Mouse (Mus musculus) hindbrain, embryonic 16.5 days (tissue): ENCODE results near the gene Lipk. TPM values are rescaled to one million over a fixed set of nuclear protein-coding genes. Genes with fewer than 3 reads are reported as not detected.

Source experiments
- ATAC-seq: fragments of 200-750 bp; cut with Nextera tagmentation; 2 replicates; pipeline ENCODE4 v1.8.0; 2017; ENCODE audit warnings: moderate TSS enrichment, moderate library complexity
- H3K27ac ChIP-seq: fragments of 300-500 bp; sonication (generic); 2 replicates; pipeline ENCODE4 v1.5.1; 2014; ENCODE audit warnings: low read depth, mild to moderate bottlenecking, control low read depth, low read length, moderate library complexity
- H3K27me3 ChIP-seq: fragments of 300-500 bp; sonication (generic); replicated peaks from 2 replicates; pipeline ENCODE4 v1.6.1; 2014; ENCODE audit warnings: low read length; ENCODE audit not compliant: control insufficient read depth, insufficient read depth
- H3K36me3 ChIP-seq: fragments of 300-500 bp; sonication (generic); 2 replicates; pipeline ENCODE4 v1.6.1; 2014; ENCODE audit warnings: mild to moderate bottlenecking, low read length, moderate library complexity, mixed read lengths; ENCODE audit not compliant: control insufficient read depth, insufficient read depth
- H3K4me1 ChIP-seq: fragments of 300-500 bp; sonication (generic); 2 replicates; pipeline ENCODE4 v1.6.1; 2014; ENCODE audit warnings: low read depth, low read length; ENCODE audit not compliant: control insufficient read depth, insufficient read depth
- H3K4me2 ChIP-seq: fragments of 300-500 bp; sonication (generic); 2 replicates; pipeline ENCODE4 v1.6.1; 2014; ENCODE audit warnings: mild to moderate bottlenecking, low read length, control low read depth, moderate library complexity
- H3K4me3 ChIP-seq: fragments of 300-500 bp; sonication (generic); 2 replicates; pipeline ENCODE4 v1.5.1; 2014; ENCODE audit warnings: mild to moderate bottlenecking, low read length, control low read depth, moderate library complexity
- H3K9ac ChIP-seq: fragments of 300-500 bp; sonication (generic); 2 replicates; pipeline ENCODE4 v1.6.1; 2014; ENCODE audit warnings: low read depth, mild to moderate bottlenecking, control low read depth, low read length, moderate library complexity
- H3K9me3 ChIP-seq: fragments of 300-500 bp; sonication (generic); 2 replicates; pipeline ENCODE4 v1.6.1; 2014; ENCODE audit warnings: mild to moderate bottlenecking, low read length, moderate library complexity; ENCODE audit not compliant: control insufficient read depth
- WGBS: fragments of 180-500 bp; shearing (Covaris S2); extraction: QIAGEN DNeasy Blood & Tissue Kit; methylation state at CpG from one replicate; pipeline ENCODE4 v1.1.7; 2014; 5-methylcytosine and 5-hydroxymethylcytosine counted together
- polyA plus RNA-seq: library from polyadenylated mRNA; unstranded; fragments of >200 nt; fragmentation: Nextera tagmentation; extraction: Ambion mirVana; gene quantifications from 2 replicates; pipeline ENCODE4 v1.2.1, GENCODE M21; 2015

The Lipk gene
- polyA plus RNA-seq = not detected in 2 replicates

- Histone ChIP-seq H3K4me1 (no peaks in the 10 kb centered on the region), H3K27ac (no peak within 1 kb of the TSS), H3K27me3 (no peaks in the 10 kb centered on the region), H3K36me3 (no peaks in the 10 kb centered on the region), H3K4me3 (no peak within 1 kb of the TSS), H3K9me3 (no peaks in the 10 kb centered on the region), H3K9ac (no peak within 1 kb of the TSS), H3K4me2 (no peak within 1 kb of the TSS)
- no peak for ATAC-seq
- WGBS = 92% methylated on average over 6 of the region's 6 CpGs
Measured at GRCm38 (mm10) chr19:34008002-34008401, at the start of gene Lipk. Gene Lipk (plus strand): TSS chr19:34008290.

- no peaks in the 10 kb centered on the region for H3K27me3 ChIP-seq
- H3K9ac ChIP-seq = no peak within 1 kb of the TSS
- no peak for ATAC-seq
Measured at GRCm38 (mm10) chr19:33960887-33961286, 47.2 kb upstream of the Lipk start, which contains the start of gene Lipf. Gene Lipf (plus strand): TSS chr19:33961187.

GRCm38 (mm10) chr19:33979007-33979406, 29.1 kb upstream of the Lipk start:
- no peak overlapping the region for H3K4me3 ChIP-seq
- no peaks in the 10 kb centered on the region for H3K27me3 ChIP-seq
- no peaks in the 10 kb centered on the region for H3K4me1 ChIP-seq
- H3K9ac ChIP-seq = no peak overlapping the region
- WGBS = 46% methylated on average over 3 of the region's 3 CpGs
- no peaks in the 10 kb centered on the region for H3K9me3 ChIP-seq
- ATAC-seq = no peak
- no peak overlapping the region for H3K27ac ChIP-seq
- no peak overlapping the region for H3K4me2 ChIP-seq
- H3K36me3 ChIP-seq = no peaks in the 10 kb centered on the region

More at GRCm38 (mm10) chr19:33960887-33961286, 47.2 kb upstream of the Lipk start, which contains the start of gene Lipf:
- H3K36me3 ChIP-seq = no peaks in the 10 kb centered on the region
- H3K9me3 ChIP-seq = no peaks in the 10 kb centered on the region
- H3K4me2 ChIP-seq = no peak within 1 kb of the TSS
- no peak within 1 kb of the TSS for H3K27ac ChIP-seq
- no peak within 1 kb of the TSS for H3K4me3 ChIP-seq
- H3K4me1 ChIP-seq = no peaks in the 10 kb centered on the region

DNA sequence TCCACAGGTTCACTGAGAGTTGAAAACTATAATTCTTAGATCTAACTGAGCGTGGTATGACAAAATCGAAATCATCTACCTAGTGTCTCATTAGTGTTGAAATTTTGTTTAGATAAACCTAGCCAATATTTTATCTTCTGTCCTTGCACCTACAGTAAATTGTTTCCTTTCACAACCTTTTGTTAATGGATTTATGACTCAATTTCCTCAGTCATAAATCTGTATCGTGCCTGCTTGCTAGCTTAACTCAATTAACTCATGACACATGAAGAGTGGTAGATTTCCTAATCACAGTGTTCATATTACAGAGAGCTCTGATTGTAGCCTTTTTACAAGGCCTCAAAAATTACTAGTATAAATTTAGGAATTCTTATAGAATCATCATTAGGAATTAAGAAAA, 25.0 kb upstream of the Lipk start:
- Histone ChIP-seq H3K9ac (no peak overlapping the region), H3K27ac (no peak overlapping the region), H3K27me3 (no peaks in the 10 kb centered on the region), H3K4me2 (no peak overlapping the region), H3K36me3 (no peaks in the 10 kb centered on the region), H3K9me3 (no peaks in the 10 kb centered on the region), H3K4me1 (no peaks in the 10 kb centered on the region), H3K4me3 (no peak overlapping the region)
- 89% methylated on average over 3 of the region's 3 CpGs for WGBS
- ATAC-seq = no peak

DNA sequence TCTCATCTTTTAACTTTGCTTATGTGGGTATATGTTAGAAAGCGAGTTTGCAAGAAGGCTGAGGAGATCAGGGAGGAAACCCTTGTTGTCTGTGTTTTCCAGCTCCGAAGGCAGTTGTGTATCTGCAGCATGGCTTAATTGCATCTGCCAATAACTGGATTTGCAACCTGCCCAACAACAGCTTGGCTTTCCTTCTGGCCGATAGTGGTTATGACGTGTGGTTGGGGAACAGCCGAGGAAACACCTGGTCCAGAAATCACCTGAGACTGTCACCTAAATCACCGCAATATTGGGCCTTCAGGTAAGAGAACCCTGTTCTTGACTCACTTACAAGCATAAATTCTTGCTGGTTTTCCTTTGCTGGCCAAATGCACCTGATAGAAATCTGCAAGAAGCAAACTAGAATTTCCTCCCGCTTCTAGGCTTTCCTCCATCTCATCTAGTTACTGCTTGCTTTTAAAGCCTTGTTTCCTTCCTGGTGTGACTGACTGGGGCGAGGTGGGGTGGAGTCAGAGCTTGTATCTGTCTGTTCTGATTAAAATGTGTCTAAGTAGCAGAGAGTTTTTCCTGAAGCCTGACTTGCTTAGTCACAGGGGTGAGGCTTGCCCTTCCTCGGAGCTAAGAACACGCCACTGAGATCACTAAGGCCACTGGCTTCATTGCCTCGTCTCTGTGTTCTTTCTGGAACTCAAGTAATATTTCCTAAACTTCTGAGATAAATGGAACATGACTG, 13.5 kb downstream of the Lipk start:
- 88% methylated on average over 11 of the region's 11 CpGs for WGBS
- ATAC-seq = no peak
- Histone ChIP-seq H3K4me1 (no peaks in the 10 kb centered on the region), H3K36me3 (no peaks in the 10 kb centered on the region), H3K9me3 (no peaks in the 10 kb centered on the region), H3K9ac (no peak overlapping the region), H3K27me3 (no peaks in the 10 kb centered on the region), H3K4me2 (no peak overlapping the region), H3K27ac (no peak overlapping the region), H3K4me3 (no peak overlapping the region)

DNA sequence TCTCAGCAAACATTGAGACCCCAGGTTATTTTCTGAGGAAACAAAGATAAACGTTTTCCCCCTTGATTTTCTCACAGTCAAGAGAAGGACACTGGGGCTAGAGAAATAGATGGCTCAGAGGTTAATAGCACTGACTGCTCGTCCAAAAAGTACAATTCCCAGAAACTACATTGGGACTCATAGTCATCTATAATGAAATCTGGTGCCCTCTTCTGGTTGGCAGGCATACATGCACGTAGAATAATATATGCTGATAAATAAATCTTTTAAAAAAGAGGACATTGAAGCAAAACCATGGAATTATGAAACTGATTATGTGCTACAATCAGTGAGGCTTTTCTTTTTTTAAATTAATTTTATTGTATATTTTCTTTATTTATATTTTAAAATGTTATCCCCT, 14.7 kb downstream of the Lipk start:
- no peaks in the 10 kb centered on the region for H3K4me1 ChIP-seq
- H3K9ac ChIP-seq = no peak overlapping the region
- no peaks in the 10 kb centered on the region for H3K9me3 ChIP-seq
- WGBS = 48% methylated on average over 3 of the region's 3 CpGs
- no peak for ATAC-seq
- no peaks in the 10 kb centered on the region for H3K36me3 ChIP-seq
- no peaks in the 10 kb centered on the region for H3K27me3 ChIP-seq
- H3K4me3 ChIP-seq = no peak overlapping the region
- no peak overlapping the region for H3K27ac ChIP-seq
- no peak overlapping the region for H3K4me2 ChIP-seq

GRCm38 (mm10) chr19:34039731-34040130, 31.6 kb downstream of the Lipk start:
- no peak for ATAC-seq
- no peak overlapping the region for H3K27ac ChIP-seq

DNA sequence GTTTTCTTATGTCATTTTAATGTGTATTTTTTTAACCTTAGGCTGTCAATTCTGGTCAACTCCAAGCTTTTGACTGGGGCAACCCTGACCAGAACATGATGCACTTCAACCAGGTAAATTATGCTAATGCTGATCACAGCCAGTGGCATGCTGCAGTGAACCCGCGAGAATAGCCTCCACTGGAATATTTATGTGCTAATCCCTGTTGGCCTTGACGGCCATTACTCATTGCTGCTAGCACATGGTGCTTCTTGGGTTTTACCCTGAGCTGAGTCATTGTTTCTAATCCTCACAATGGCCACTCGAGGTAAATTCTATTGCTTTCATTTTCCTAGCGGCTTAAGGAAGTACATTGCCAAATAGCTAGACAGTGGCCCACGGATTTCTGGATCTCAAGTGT, 34.9 kb downstream of the Lipk start:
- no peak for ATAC-seq
- no peak overlapping the region for H3K4me3 ChIP-seq
- no peak overlapping the region for H3K27ac ChIP-seq
- H3K9me3 ChIP-seq = no peaks in the 10 kb centered on the region
- WGBS = 66% methylated on average over 6 of the region's 6 CpGs
- H3K27me3 ChIP-seq = no peaks in the 10 kb centered on the region
- no peaks in the 10 kb centered on the region for H3K4me1 ChIP-seq
- no peak overlapping the region for H3K4me2 ChIP-seq
- H3K36me3 ChIP-seq = no peaks in the 10 kb centered on the region
- no peak overlapping the region for H3K9ac ChIP-seq

More at GRCm38 (mm10) chr19:34039731-34040130, 31.6 kb downstream of the Lipk start:
- no peaks in the 10 kb centered on the region for H3K27me3 ChIP-seq
- H3K4me3 ChIP-seq = no peak overlapping the region
- H3K4me1 ChIP-seq = no peaks in the 10 kb centered on the region
- no peak overlapping the region for H3K4me2 ChIP-seq
- H3K36me3 ChIP-seq = no peaks in the 10 kb centered on the region
- WGBS = 93% methylated on average over 1 of the region's 1 CpGs
- H3K9ac ChIP-seq = no peak overlapping the region
- no peaks in the 10 kb centered on the region for H3K9me3 ChIP-seq

DNA sequence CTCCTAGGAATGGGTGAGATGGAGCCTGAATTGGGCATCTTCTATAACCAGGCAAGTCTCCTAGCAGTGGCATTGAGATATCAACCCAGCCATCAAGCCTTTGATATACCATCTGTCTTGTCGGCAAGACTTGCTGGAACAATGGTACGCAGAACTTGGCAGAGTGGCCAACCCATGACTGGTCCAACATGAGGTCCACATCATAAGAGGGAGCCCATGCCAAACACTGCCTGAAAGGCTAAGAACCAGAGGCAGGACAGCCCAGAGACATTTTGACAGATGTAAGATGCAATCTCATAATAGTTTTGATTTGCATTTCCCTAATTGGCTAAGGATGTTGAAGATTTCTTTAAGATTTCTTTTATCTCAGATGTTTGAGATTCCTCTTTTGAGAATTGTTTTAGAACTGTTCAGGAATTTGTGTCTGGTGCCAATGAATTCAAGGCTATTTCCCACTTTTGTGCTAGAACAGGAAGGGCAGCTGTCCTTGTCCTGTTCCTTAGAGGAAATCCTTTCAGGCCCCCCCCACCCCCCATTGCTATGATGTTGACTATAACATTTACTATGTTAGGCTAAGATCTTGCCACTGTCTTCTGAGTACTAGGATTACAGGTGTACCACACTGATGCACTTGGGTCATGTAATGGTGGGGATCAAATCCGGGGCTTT, 41.4 kb downstream of the Lipk start:
- no peak overlapping the region for H3K9ac ChIP-seq
- no peak overlapping the region for H3K4me3 ChIP-seq
- ATAC-seq = no peak
- no peaks in the 10 kb centered on the region for H3K36me3 ChIP-seq
- no peak overlapping the region for H3K4me2 ChIP-seq
- no peaks in the 10 kb centered on the region for H3K27me3 ChIP-seq
- WGBS = 83% methylated on average over 3 of the region's 3 CpGs
- H3K27ac ChIP-seq = no peak overlapping the region
- no peaks in the 10 kb centered on the region for H3K9me3 ChIP-seq
- H3K4me1 ChIP-seq = no peaks in the 10 kb centered on the region
